Mouse (Mus musculus) leukemia stem cell, adult 10-12 weeks (primary cell): ENCODE data around the gene Tgfbi. TPM values are rescaled to one million over a fixed set of nuclear protein-coding genes. Genes with fewer than 3 reads are reported as not detected.

Experiments
- polyA plus RNA-seq: library from polyadenylated mRNA; stranded (reverse); fragments of >175 nt; gene quantifications from 2 replicates; pipeline ENCODE4 v1.2.3, GENCODE M21; 2012; ENCODE audit warnings: low replicate concordance

Tgfbi gene
- 38.2 and 42.9 TPM in 2 replicates for polyA plus RNA-seq

GRCm38 (mm10) chr13:56609103-56609856, at the start of gene Tgfbi:
Gene Tgfbi (plus strand): TSS chr13:56609523.

Other genes with a start within 250 kb of the Tgfbi start
- not detected in 2 replicates for gene Gm3045, start 182.9 kb upstream of the Tgfbi start, polyA plus RNA-seq
- gene Slc25a48, start 171.2 kb upstream of the Tgfbi start, polyA plus RNA-seq = not detected in 2 replicates
- gene Il9, start 127.3 kb upstream of the Tgfbi start, polyA plus RNA-seq = not detected in 2 replicates
- not detected in 2 replicates for gene Fbxl21, start 87.1 kb upstream of the Tgfbi start, polyA plus RNA-seq
- gene Lect2, start 61.0 kb upstream of the Tgfbi start, polyA plus RNA-seq = not detected in 2 replicates
- gene Smad5, start 93.5 kb downstream of the Tgfbi start, polyA plus RNA-seq = 2.2 and 5.9 TPM in 2 replicates
- gene Gm45623, start 144.3 kb downstream of the Tgfbi start, polyA plus RNA-seq = not detected in 2 replicates